Mouse (Mus musculus) lung, postnatal 14 days (tissue): Measurements from ENCODE around the gene Fbxo40.

Experiments
- DNase-seq: peaks from one replicate; pipeline ENCODE4 v3.0.0; 2021

Fbxo40 gene

GRCm38 (mm10) chr16:36918505-36918904, 71.8 kb downstream of the Fbxo40 start:
- DNase-seq = no peak

- DNase-seq = no peak
Observed at GRCm38 (mm10) chr16:36914195-36914594, 76.1 kb downstream of the Fbxo40 start.
